ENCODE assay signal across 31 mouse cellular contexts in genomic region chr1:99697089-99697488, GRCm38 (mm10).
"Had no signal": no experiment of that assay in that cellular context is flagged by ENCODE, and none has a peak within 500 bp of the region (broad histone marks: within the 10 kb centered on the region; RNA-seq: fewer than 3 reads in every experiment).

No protein-coding gene starts in this region.

- DNase-seq: heart, postnatal 10 days; heart, postnatal 14 days; heart, postnatal 36 days; heart, postnatal 4 days; kidney, adult 11 months; kidney, adult 18-20 months; kidney, adult 2 months; kidney, adult 8-10 months; kidney, adult 9 months; kidney, postnatal 10 days; kidney, postnatal 14 days; kidney, postnatal 25 days; kidney, postnatal 36 days; kidney, postnatal 4 days; layer of hippocampus, adult 9-11 months; layer of hippocampus, postnatal 36 days had no signal

- H3K9ac ChIP-seq: heart, embryonic 12.5 days; heart, embryonic 13.5 days; heart, embryonic 15.5 days; hindbrain, embryonic 12.5 days; hindbrain, embryonic 13.5 days; hindbrain, embryonic 14.5 days; hindbrain, embryonic 15.5 days; intestine, embryonic 15.5 days; kidney, embryonic 15.5 days had no signal

- H3K4me1 ChIP-seq: heart, embryonic 10.5 days; heart, embryonic 12.5 days; heart, embryonic 13.5 days; heart, embryonic 15.5 days; hindbrain, embryonic 10.5 days; hindbrain, embryonic 12.5 days; hindbrain, embryonic 13.5 days; hindbrain, embryonic 15.5 days; intestine, embryonic 15.5 days; kidney, embryonic 15.5 days had no signal

- H3K27me3 ChIP-seq: heart, embryonic 12.5 days; heart, embryonic 13.5 days; heart, embryonic 15.5 days; hindbrain, embryonic 12.5 days; hindbrain, embryonic 13.5 days; hindbrain, embryonic 15.5 days; intestine, embryonic 15.5 days; kidney, embryonic 15.5 days had no signal

- H3K27ac ChIP-seq: heart, embryonic 10.5 days; heart, embryonic 13.5 days; heart, embryonic 15.5 days; hindbrain, embryonic 10.5 days; hindbrain, embryonic 12.5 days; hindbrain, embryonic 13.5 days; hindbrain, embryonic 14.5 days; hindbrain, embryonic 15.5 days; hindbrain, postnatal 0 days; intestine, embryonic 15.5 days; kidney, embryonic 15.5 days; kidney, postnatal 0 days; layer of hippocampus, adult 2 months; left cerebral cortex, adult 2 months had no signal

- H3K9me3 ChIP-seq: heart, embryonic 10.5 days; heart, embryonic 12.5 days; heart, embryonic 13.5 days; heart, embryonic 15.5 days; hindbrain, embryonic 10.5 days; hindbrain, embryonic 12.5 days; hindbrain, embryonic 13.5 days; hindbrain, embryonic 15.5 days; intestine, embryonic 15.5 days; kidney, embryonic 15.5 days had no signal

- H3K36me3 ChIP-seq: heart, embryonic 10.5 days; heart, embryonic 12.5 days; heart, embryonic 13.5 days; heart, embryonic 15.5 days; hindbrain, embryonic 10.5 days; hindbrain, embryonic 12.5 days; hindbrain, embryonic 13.5 days; hindbrain, embryonic 15.5 days; intestine, embryonic 15.5 days; kidney, embryonic 15.5 days had no signal

- H3K4me3 ChIP-seq: heart, embryonic 10.5 days; heart, embryonic 12.5 days; heart, embryonic 13.5 days; heart, embryonic 15.5 days; hindbrain, embryonic 10.5 days; hindbrain, embryonic 12.5 days; hindbrain, embryonic 13.5 days; hindbrain, embryonic 15.5 days; intestine, embryonic 15.5 days; kidney, embryonic 15.5 days; layer of hippocampus, adult 2 months; left cerebral cortex, adult 2 months had no signal
